Mouse (Mus musculus): ENCODE results near the gene Krt6b.
"Not testable (repeated sequence)": the region's sequence is repeated elsewhere in the genome, so short reads cannot be mapped to it uniquely, and the experiment has no call there.

Krt6b gene

DNA sequence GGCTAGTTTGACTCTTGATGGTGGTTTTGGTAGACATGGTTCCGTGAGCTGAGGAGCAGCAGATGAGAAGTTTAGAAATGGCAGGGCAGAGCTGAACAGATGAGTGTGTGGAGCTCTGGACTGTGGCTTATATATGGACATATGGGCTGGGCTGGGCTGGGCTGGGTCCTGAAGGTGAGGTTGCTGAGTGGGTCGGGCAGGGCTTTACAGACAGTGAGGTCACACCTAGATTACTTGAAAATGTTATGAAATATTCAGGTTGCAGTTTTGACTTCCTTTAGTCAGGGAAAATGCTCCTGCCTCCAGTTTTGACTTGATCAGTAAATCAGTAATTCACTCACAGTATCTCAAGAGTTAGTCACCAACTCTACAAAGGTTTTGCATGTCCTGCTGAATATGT is at the start of gene Krt6b:
Krt6b (minus strand) TSS at position 101 of the 400 bp plus-strand sequence.
- no peak for DNase-seq (ENCODE audit: low read depth, low spot score)

DNA sequence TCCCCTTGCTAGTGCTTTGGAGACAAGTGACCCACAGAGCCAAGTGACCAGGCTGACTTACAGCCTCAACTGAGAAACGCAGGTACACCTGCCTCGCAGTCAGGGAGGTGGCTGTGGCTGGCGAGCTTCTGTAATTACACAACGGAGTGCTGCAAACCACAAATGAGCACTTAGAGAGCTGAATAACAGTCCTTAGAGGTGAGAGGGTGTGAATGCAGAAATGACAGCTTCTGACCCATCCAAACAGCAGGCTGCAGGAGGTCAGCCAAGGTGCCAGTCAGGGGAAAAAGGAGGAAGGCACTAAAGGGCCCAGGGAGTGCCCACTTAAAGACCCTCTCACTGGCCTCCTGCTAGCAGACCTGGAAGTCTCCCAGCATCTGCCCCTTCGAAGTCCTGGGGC is 44.6 kb upstream of the Krt6b start:
- no peak for DNase-seq (ENCODE audit: low read depth, low spot score)

DNA sequence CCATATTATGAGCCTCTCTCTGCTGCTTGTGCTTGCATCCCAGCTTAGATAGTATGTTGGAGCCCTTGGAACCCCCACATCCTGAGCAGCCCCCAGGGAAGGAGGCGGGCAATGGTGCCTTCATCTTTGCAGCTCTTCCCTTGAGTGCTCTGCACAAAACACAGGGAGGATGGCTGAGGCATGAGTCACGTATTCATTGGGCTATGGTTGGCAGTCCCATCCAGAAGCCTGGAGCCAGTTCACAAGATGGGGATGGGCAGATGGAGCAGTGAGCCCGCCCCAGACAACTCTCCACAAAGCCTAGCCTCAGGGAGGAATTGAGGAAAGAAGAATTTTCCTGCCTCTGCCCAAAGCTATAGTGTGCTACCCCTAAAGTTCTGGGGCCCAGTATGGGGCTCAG is 35.7 kb upstream of the Krt6b start:
- no peak for DNase-seq (ENCODE audit: low read depth, low spot score)

DNA sequence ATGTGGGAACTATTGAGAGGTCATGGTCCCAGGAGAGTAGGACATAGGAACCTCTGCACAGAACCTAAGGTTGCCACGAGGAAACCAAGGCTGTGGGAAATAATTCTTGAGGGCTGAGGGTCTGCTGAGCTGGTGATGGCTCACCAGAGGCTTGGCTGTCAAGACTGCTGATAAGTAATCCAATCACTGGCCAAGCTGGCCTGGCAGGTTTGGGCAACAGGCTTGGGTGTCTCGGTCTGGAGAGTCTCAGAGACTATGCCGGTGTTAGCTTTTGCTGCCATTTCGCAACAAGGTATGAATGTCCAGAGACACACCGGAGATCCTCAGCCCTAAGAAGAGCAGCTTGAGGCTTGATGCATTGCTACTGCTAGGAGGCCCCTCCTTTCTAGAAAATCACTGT is 34.3 kb upstream of the Krt6b start:
- DNase-seq (ENCODE audit: low read depth, low spot score), result no peak

DNA sequence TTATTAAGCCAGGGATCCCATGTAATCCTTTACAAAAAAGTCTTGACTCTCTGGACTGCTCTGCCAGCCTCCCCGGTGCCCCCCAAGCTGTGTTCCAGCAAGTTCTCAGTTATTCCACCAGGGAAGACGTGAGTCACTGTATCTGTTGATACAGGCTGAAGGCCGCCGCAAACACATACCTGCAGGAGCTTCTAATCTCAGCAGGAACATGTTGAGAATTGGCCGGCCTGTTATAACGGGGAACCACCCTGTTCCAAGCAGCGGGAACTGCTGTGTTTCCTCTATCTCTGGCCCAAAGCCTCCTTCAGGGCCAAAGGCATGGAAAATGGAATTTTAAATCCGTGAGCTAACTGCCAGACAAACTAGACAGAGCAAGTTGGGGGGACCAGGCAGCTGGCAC is 33.6 kb upstream of the Krt6b start:
- no peak for DNase-seq (ENCODE audit: low read depth, low spot score)

DNA sequence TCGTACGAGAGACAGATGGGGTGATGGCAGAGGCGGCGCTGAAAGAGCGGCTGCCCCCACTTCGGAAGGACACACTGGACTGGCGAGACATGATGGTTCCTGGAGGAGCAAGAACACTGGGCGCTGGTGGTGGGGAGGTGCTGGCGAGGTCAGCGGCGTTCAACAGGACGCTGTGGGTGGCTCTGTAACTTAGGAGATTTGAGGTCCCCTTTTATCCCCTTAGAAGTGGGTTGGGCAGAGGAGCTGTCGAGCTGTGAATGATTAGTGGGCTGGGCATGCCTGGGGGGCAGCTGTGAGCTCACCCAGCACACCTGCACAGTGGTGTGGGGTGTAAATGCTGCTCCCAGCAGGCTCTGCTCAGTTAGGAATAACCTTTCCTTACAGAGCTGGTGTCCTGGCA is 32.6 kb upstream of the Krt6b start, which contains the start of gene Krt5:
Krt5 (minus strand) TSS at position 179 of the 400 bp plus-strand sequence.
- DNase-seq (ENCODE audit: low read depth, low spot score), result no peak

DNA sequence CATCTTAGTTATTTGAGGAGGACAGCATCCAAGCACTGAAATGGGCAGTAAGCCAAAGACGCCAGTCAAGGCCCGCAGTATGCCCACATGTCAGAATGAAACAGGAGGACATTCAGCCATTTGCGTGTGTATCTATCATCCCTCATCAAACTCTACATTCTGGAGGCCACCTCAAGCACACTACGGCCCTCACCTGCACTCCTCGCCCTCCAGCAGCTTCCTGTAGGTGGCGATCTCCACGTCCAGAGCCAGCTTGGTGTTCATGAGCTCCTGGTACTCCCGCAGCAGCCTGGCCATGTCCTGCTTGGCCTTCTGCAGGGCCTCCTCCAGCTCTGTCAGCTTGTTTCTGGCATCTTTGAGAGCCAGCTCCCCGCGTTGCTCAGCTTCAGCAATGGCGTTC is 28.6 kb upstream of the Krt6b start:
- no peak for DNase-seq (ENCODE audit: low read depth, low spot score)

DNA sequence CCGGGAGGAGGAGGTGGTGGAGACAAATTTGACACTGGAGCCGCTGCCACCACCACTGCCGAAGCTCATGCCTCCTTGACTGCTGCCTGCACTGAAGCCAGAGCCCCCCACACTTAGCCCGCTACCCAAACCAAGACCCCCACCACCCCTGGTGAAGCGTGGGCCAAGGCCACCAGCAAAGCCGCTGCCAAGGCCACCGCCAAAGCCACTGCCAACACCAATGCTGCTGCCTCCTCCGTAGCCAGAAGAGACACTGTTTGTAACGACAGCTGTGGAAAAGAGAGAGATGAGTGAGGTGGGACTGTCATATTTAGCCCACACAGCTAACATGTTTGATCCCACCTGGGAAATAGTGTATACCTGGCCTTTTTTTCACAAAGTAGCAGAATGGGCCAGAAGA is 27.4 kb upstream of the Krt6b start:
- no peak for DNase-seq (ENCODE audit: low read depth, low spot score)

DNA sequence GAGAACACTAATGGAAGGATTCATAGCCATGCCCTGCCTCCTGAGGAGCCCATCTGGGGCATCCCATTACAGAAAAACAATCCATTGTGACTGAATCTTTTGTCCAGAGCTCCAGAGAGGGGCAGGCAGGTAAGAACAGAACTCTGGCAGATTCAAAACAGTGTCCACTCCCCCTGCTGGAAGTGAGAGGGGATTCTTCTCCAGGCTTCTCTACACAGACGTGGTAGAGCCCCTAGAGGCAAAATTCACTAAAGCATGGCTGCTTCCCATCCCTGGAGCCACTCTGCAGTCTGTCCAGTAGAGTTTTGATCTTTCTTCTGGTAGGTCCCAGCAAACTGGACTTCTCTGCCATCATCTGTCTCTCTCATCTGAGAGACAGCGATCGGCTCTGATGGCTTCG is 24.0 kb upstream of the Krt6b start:
- DNase-seq (ENCODE audit: low read depth, low spot score), result peak; percentile 24

DNA sequence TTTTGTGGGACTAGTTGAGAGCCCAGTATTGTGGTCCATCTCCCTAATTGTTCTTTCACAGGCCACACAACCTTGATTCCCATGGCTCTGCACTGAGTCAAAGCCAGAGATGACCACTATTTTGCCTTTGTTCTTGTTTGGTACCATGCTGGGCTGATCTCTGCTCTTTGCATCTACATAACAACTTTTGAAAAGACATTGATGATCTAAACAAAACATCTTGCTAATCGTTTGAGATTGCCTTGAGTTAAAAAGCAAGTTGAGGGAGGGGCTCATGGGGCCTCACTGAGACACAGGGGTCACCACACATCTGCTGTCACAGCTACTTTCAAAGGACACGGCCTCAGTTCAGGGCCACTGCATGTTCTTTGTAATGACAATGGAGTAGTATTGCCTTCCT is 22.3 kb upstream of the Krt6b start:
- DNase-seq (ENCODE audit: low read depth, low spot score), result no peak

DNA sequence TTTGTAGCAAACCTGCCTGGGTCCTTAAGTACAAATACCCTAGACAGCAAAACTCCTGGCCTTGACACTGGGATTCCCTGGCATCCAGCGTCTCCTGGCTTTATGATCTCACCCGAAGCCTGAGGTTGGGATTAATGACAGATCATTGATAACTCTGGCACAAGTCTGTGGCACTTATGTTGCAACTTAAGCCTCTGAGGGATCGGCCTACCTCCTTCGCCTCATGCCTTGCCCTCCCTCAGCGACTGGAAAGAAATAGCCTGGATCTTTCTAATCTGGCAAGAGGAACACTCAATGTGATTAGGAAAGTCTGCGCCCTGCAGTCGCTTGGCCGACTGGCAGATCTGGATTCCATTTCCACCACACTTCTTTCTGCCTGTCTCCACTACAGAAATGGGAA is 19.8 kb upstream of the Krt6b start:
- DNase-seq (ENCODE audit: low read depth, low spot score), result no peak

DNA sequence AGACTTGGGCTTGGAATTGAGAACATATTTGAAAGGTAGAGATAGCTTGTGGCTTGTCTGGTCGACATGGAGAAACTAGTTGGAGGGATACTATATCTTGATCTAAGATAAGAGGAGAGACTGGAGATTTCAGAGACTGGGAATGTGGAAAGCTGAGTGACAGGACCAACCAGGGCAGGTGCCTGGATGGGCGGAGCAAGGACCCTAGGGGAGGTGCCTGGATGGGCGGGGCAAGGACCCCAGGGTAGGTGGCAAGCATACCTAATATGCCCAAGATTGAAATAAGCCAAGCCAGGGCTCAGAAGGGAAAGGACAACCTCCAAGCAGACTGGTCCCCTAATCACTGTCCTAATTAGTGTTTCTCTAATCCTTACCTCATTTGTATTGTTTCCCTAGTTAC is 19.1 kb upstream of the Krt6b start:
- no peak for DNase-seq (ENCODE audit: low read depth, low spot score)

DNA sequence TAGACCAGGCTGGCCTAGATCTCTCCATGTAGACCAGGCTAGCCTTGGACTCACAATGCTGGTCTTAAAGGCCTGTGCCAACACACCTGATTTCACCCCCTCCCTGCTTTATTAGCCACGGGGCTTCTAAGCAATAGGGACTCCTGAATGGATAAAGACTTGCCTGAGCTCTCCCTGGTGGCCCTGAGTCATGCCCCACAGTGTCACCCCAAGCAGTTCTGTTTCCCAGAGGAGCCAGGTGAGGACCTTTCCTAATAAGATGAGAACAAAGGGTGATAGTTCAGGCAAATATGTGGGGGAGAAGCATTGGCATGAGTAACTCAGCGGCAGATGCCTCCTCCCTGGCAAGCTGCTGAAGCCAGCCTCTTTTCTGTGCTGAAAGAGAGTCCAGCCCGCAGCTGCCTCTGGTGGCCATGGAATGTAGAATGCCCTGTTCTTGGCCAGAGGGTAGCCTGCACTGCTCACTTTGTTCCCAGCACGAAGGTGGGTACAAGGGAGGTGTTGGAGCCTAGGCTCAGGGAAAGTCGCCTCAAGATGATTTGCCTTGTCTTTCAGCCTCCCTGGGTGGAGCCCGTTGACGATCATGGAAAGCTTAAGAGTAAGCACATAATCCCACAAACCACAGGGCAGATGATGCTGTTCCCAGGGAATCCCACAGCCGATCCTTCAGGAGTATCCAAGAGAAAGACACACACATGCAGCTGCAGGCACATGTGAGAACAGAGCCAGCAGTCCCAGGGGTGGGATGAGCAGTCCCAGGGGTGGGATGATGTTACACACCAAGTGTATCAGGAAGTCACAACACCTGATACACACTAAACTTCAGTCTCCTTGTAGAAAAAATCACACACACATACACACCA is 17.5 kb upstream of the Krt6b start:
- no peak for DNase-seq (ENCODE audit: low read depth, low spot score)

DNA sequence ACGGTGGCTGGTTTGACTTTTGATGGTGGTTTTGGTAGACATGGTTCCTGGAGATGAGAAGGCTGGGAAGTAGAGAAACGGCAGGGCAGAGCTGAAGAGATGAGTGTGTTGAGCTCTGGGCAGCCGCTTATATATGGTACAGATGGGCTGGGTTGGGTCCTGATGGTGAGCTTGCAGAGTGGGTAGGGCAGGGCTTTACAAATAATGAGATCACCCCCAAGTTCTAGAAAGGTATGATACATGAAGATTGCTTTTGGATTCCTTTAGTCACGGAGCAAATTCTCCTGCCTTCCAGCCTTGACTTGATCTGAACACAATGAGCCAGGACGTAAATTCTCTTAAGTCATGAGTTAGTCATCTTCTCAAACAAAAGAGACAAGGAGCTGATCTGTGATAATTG is 14.1 kb upstream of the Krt6b start, which contains the start of gene Krt6a:
Krt6a (minus strand) TSS at position 101 of the 400 bp plus-strand sequence.
- DNase-seq (ENCODE audit: low read depth, low spot score), result no peak

DNA sequence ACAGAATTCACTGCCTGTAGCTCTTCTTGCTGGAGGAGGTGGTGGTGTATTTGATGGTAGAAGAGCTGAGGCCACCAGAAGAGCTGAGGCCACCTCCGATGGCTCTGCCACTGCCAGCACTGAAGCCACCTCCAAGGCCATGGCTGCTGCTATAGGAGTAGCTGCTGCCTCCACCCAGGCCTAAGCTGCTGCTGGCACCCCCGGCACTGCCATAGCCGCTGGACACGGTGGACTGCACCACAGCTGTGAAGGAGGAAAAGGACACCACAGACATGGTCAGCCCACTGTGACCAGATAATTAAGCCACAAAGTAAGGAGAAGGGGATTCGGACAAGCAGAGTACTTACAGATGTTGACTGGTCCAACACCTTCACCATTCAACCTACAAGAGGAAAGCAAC is 10.4 kb upstream of the Krt6b start:
- DNase-seq (ENCODE audit: low read depth, low spot score), result not testable (repeated sequence)

DNA sequence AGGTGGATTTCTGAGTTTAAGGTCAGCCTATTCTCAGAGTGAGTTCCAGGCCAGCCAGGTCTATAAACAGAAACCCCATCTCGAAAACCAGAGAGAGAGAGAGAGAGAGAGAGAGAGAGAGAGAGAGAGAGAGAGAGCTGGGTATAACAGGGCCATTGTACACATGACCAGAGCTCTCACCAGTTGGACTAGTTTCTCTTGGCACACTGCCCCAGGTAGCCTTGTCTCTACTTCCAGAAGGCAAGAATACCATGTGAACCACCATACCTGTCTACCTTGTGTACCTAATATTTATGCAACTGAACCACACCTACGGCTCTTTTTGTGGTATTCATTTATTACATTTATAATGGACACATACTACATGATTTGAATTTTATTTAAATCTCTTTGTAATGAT is 8.1 kb upstream of the Krt6b start:
- no peak for DNase-seq (ENCODE audit: low read depth, low spot score)

DNA sequence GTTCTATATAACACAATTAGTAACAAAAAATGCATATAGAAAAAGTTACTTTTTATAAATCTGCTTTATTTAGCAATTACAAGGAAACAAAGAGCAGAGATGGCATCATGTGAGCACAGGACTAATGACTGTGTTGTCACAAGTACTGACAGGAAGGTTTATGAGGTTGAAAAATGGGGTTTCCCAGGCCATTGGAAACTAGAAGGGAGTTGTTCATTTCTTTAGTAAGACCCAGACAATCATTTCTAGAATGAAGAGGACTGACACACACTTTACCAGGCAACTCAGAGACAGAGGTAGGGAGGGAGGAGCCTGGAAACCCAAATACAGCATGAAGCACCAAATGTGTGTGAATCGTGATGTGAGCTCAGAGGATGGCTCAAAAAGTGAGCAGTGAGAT is 4.1 kb downstream of the Krt6b start:
- DNase-seq (ENCODE audit: low read depth, low spot score), result no peak

DNA sequence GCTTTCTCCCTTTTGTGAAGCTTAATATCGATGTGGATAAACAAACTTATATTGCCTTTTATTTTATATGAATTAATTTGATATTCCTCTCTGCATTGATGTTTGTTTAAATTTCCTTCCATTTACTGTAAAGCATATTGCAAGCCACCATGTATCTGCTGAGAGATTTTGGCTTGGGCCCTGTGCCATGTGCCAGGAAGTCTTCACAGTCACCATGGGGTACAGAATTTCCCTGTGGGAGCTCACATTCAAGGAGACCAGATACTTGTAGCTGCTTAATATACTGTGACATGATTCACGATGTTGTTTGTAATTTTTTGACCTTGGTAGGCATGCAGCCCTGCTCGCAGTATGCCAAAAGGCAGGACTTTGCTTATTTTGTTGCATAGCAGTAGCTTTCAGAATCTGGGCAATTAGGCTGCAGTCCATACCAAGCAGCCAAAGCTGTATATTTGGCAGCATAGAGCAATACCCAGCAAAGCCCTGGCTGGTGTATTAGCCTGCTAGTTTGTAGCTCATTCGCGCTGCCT is 27.3 kb downstream of the Krt6b start:
- DNase-seq (ENCODE audit: low read depth, low spot score), result no peak

DNA sequence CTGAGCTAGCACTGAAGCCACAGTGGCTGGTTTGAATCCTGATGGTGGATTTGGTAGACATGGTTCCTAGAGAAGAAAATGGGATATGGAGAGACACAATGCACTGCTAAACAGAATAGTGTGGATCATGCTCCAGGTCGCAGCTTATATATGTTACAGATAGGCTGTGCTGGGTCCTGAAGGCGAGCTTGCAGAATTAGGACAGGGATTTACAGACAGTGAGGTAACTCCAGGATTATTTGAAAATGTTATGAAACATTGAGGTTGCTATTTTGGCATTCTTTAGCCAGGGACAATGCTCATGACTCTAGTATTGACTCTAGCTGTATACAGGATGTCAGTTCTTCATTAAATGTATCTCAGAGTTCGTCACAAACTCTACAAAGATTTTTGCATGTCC is 32.8 kb downstream of the Krt6b start, which contains the start of gene Gm5478:
Gm5478 (minus strand) TSS at position 101 of the 400 bp plus-strand sequence.
- DNase-seq (ENCODE audit: low read depth, low spot score), result no peak

DNA sequence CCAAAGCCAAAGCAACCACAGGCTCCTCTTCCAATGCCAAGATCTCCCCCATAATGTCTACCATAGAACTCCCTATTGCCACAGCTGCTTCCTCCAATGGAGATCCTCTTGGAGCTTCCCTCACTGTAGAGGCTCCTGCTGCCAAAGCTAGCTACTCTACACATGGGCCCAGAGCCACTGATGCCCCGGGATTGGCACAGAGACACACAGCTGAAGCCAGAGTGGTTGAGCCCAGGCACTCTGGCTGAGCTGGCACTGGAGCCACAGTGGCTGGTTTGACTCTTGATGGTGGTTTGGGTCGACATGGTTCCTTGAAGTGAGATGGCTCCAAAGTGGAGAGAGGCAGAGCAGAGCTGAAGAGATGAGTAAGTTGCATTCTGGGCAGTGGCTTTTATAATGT is 52.2 kb downstream of the Krt6b start, which contains the start of gene Gm5414:
Gm5414 (minus strand) TSS at position 305 of the 400 bp plus-strand sequence.
- no peak for DNase-seq (ENCODE audit: low read depth, low spot score)
